Mouse (Mus musculus) kidney, postnatal 36 days (tissue): Measurements from ENCODE around the gene Mink1.

ENCODE experiments used
- DNase-seq, 2 experiments: peaks; one replicate each; pipeline ENCODE4 v3.0.0; 2021 to 2022; ENCODE audit warnings: mixed read lengths in 2 of 2

Gene Mink1

GRCm38 (mm10) chr11:70638293-70638692, 75.6 kb downstream of the Mink1 start:
- DNase-seq, result no peak

- DNase-seq, result no peak
Observed at GRCm38 (mm10) chr11:70638714-70639278, 76.1 kb downstream of the Mink1 start, which contains the start of gene Gp1ba. Gene Gp1ba (plus strand): TSS chr11:70639122.

- no peak for DNase-seq
Observed at GRCm38 (mm10) chr11:70639976-70640375, 77.3 kb downstream of the Mink1 start.

- no peak for DNase-seq
Observed at GRCm38 (mm10) chr11:70641241-70641640, 78.6 kb downstream of the Mink1 start.

- no peak for DNase-seq
Observed at GRCm38 (mm10) chr11:70643051-70643450, 80.4 kb downstream of the Mink1 start.

GRCm38 (mm10) chr11:70644564-70645103, 82.0 kb downstream of the Mink1 start:
- DNase-seq, result no peak

GRCm38 (mm10) chr11:70645461-70646258, 83.0 kb downstream of the Mink1 start:
- DNase-seq, result no peak

GRCm38 (mm10) chr11:70646259-70646555, 83.5 kb downstream of the Mink1 start:
- DNase-seq, result peak; percentile 60 to 62

- peak; percentile 98 to 99 for DNase-seq
Observed at GRCm38 (mm10) chr11:70646691-70647650, 84.3 kb downstream of the Mink1 start, which contains the start of the genes Rnf167 and Slc25a11. Gene Rnf167 (plus strand): TSS chr11:70647235. Gene Slc25a11 (minus strand): TSS chr11:70647479.

GRCm38 (mm10) chr11:70647716-70648420, 85.2 kb downstream of the Mink1 start:
- DNase-seq, result peak in 1 of 2 experiments; percentile 50

- no peak for DNase-seq
Observed at GRCm38 (mm10) chr11:70648512-70648911, 85.8 kb downstream of the Mink1 start.

GRCm38 (mm10) chr11:70649185-70649734, 86.6 kb downstream of the Mink1 start:
- DNase-seq, result no peak

GRCm38 (mm10) chr11:70650322-70651175, 87.9 kb downstream of the Mink1 start:
- DNase-seq, result peak in 1 of 2 experiments; percentile 13

- DNase-seq, result no peak
Observed at GRCm38 (mm10) chr11:70651391-70651790, 88.7 kb downstream of the Mink1 start.

- peak in 1 of 2 experiments; percentile 21 for DNase-seq
Observed at GRCm38 (mm10) chr11:70652029-70652883, 89.6 kb downstream of the Mink1 start.

- DNase-seq, result no peak
Observed at GRCm38 (mm10) chr11:70652884-70653344, 90.2 kb downstream of the Mink1 start.

GRCm38 (mm10) chr11:70653345-70654197, 90.9 kb downstream of the Mink1 start:
- DNase-seq, result peak; percentile 54 to 85

GRCm38 (mm10) chr11:70654198-70654922, 91.7 kb downstream of the Mink1 start, which contains the start of gene Pfn1:
Gene Pfn1 (minus strand): TSS chr11:70654644.
- DNase-seq, result peak; percentile 79 to 89
